Comparison of ENCODE assay signal across 11 mouse cellular contexts in the genomic region with DNA sequence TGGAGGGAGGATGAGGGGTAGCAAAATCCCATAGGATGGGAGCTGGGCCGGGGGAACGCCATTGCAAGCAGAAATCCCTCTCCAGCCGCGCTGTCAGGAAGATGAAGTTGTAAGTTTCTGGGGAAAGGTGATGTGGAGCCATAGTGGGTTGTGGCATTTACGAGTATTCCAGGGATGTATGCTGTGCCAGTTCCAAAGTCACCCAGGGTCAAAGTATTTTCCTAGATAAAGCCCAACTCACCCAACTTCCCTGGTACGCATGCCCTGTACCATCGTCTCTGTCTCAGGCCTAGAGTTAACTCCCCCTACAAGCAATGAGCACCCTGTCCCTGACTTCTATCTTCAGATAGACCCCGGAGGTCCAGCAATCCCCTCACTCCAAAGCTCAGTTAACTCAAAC. TPM values are rescaled to one million over a fixed set of nuclear protein-coding genes. Genes with fewer than 3 reads are reported as not detected.
A peak's percentile ranks its signal among the peaks of the same experiment; 100 is the strongest.
DNase-seq lines count a peak whose midpoint lies in the region; ATAC-seq and TF ChIP-seq lines count a peak whose summit lies in the region.
"Had no signal": no experiment of that assay in that cellular context is flagged by ENCODE, and none has a peak within 500 bp of the region (broad histone marks: within the 10 kb centered on the region; RNA-seq: fewer than 3 reads in every experiment).

No protein-coding gene starts in this region.

- H3K4me3 ChIP-seq in heart, embryonic 16.5 days (ENCODE audit: low read length), result peak overlapping the region; percentile 43
- H3K4me3 ChIP-seq in neural tube, embryonic 12.5 days, result no peak overlapping the region
- H3K4me3 ChIP-seq in limb, embryonic 10.5 days, result peak overlapping the region; percentile 40
- peak overlapping the region; percentile 17; the same call in 1 of the 2 replicates for H3K4me3 ChIP-seq in stomach, postnatal 0 days (ENCODE audit: low read depth, low read length)

- H3K9me3 ChIP-seq in heart, embryonic 16.5 days (replicated peaks; ENCODE audit: control insufficient read depth, low read length), result no peaks in the 10 kb centered on the region
- H3K9me3 ChIP-seq in neural tube, embryonic 12.5 days, result no peaks in the 10 kb centered on the region
- H3K9me3 ChIP-seq in limb, embryonic 10.5 days (replicated peaks), result no peaks in the 10 kb centered on the region
- no peaks in the 10 kb centered on the region for H3K9me3 ChIP-seq in stomach, postnatal 0 days (ENCODE audit: control insufficient read depth, low read length)
- H3K9me3 ChIP-seq: G1E had no signal

- TF ChIP-seq EP300 in stomach, postnatal 0 days (optimal IDR thresholded peaks at IDR 0.05), result no peak

- H3K9ac ChIP-seq in heart, embryonic 16.5 days (ENCODE audit: low read length), result peak overlapping the region; percentile 62
- no peak overlapping the region for H3K9ac ChIP-seq in neural tube, embryonic 12.5 days
- H3K9ac ChIP-seq in stomach, postnatal 0 days (ENCODE audit: low read length), result 0 out of 2 replicates have a peak overlapping the region, but pooled peaks have one; percentile 31

- no peak for TF ChIP-seq CTCF in stomach, postnatal 0 days (IDR thresholded peaks at IDR 0.05; ENCODE audit: low read depth)

- ATAC-seq in heart, embryonic 16.5 days (replicated peaks; ENCODE audit: extremely low read depth, insufficient read depth, low FRiP score), result no peak
- no peak for ATAC-seq in neural tube, embryonic 12.5 days (ENCODE audit: low FRiP score, low read depth)
- ATAC-seq in stomach, postnatal 0 days (ENCODE audit: low FRiP score, low TSS enrichment), result no peak

- WGBS in heart, embryonic 16.5 days, result 51% methylated on average over 8 of the region's 8 CpGs
- WGBS in neural tube, embryonic 12.5 days, result 63% methylated on average over 8 of the region's 8 CpGs
- WGBS in limb, embryonic 10.5 days, result 62% methylated on average over 8 of the region's 8 CpGs
- 45% methylated on average over 8 of the region's 8 CpGs for WGBS in stomach, postnatal 0 days

- DNase-seq in heart, adult 8-10 months (ENCODE audit: low spot score), result no peak
- DNase-seq in neural tube, embryonic 10.5 days (ENCODE audit: extremely low spot score, low spot score), result no peak
- DNase-seq in limb, embryonic 10.5 days (ENCODE audit: low spot score), result no peak
- DNase-seq in stomach, postnatal 0 days (ENCODE audit: low spot score), result no peak
- no peak for DNase-seq in left cerebral cortex, adult 18-20 months (ENCODE audit: low spot score in 2 of 2)
- DNase-seq in retina, embryonic 14.5 days (ENCODE audit: low spot score), result no peak

- peaks cover 17% of the 10 kb centered on the region for H3K36me3 ChIP-seq in heart, embryonic 16.5 days (ENCODE audit: control insufficient read depth, insufficient read depth)
- H3K36me3 ChIP-seq in neural tube, embryonic 12.5 days, result peaks cover 42% of the 10 kb centered on the region
- H3K36me3 ChIP-seq in limb, embryonic 10.5 days, result peaks cover 42% of the 10 kb centered on the region
- H3K36me3 ChIP-seq in stomach, postnatal 0 days (ENCODE audit: control insufficient read depth, insufficient read depth, low read length), result 0 out of 2 replicates have a peak, but pooled peaks cover 4% of the 10 kb centered on the region

- H3K4me2 ChIP-seq in heart, embryonic 16.5 days (ENCODE audit: low read depth, low read length), result peak overlapping the region; percentile 79
- H3K4me2 ChIP-seq in neural tube, embryonic 12.5 days (replicated peaks), result 0 out of 2 replicates have a peak overlapping the region, but pooled peaks have one; percentile 25
- peak overlapping the region; percentile 54 for H3K4me2 ChIP-seq in stomach, postnatal 0 days (replicated peaks; ENCODE audit: low read depth)

- peaks cover 12% of the 10 kb centered on the region for H3K4me1 ChIP-seq in heart, embryonic 16.5 days (ENCODE audit: control insufficient read depth, insufficient read depth, low read length)
- H3K4me1 ChIP-seq in neural tube, embryonic 12.5 days, result no peaks in the 10 kb centered on the region
- H3K4me1 ChIP-seq in limb, embryonic 10.5 days, result peaks cover 13% of the 10 kb centered on the region
- peaks cover 7% of the 10 kb centered on the region for H3K4me1 ChIP-seq in stomach, postnatal 0 days (replicated peaks; ENCODE audit: control insufficient read depth, insufficient read depth)

- no peaks in the 10 kb centered on the region for H3K27me3 ChIP-seq in heart, embryonic 16.5 days (ENCODE audit: control insufficient read depth, insufficient read depth, low read length)
- H3K27me3 ChIP-seq in neural tube, embryonic 12.5 days (replicated peaks), result no peaks in the 10 kb centered on the region
- H3K27me3 ChIP-seq in limb, embryonic 10.5 days (ENCODE audit: low read depth, poor library complexity, severe bottlenecking), result no peaks in the 10 kb centered on the region
- H3K27me3 ChIP-seq in stomach, postnatal 0 days (ENCODE audit: control insufficient read depth, insufficient read depth, low read length), result no peaks in the 10 kb centered on the region

- no peak overlapping the region for H3K27ac ChIP-seq in heart, embryonic 16.5 days (ENCODE audit: low read length)
- no peak overlapping the region for H3K27ac ChIP-seq in neural tube, embryonic 12.5 days
- H3K27ac ChIP-seq in limb, embryonic 10.5 days, result 0 out of 2 replicates have a peak overlapping the region, but pooled peaks have one; percentile 9
- no peak overlapping the region for H3K27ac ChIP-seq in stomach, postnatal 0 days (replicated peaks)
- H3K27ac ChIP-seq: macrophage had no signal

RNA-seq across cellular contexts. Expression of a gene that starts 0.4 kb away (rescaled TPM):
- 0.96 and 1.4 TPM in 2 replicates for polyA plus RNA-seq in heart, embryonic 16.5 days (2015; fragmentation: Nextera tagmentation; extraction: Ambion mirVana)
- under 1 TPM; 0.44 to 0.90 (median 0.72) TPM for total RNA-seq in heart, adult 8-10 months (2022)
- 1.2 and 1.7 TPM in 2 replicates for polyA plus RNA-seq in neural tube, embryonic 12.5 days (2016; fragmentation: Nextera tagmentation; extraction: Ambion mirVana)
- polyA plus RNA-seq in limb, embryonic 10.5 days (2016; fragmentation: Nextera tagmentation; extraction: Ambion mirVana), result 0.59 and 0.73 TPM in 2 replicates
- polyA plus RNA-seq in stomach, postnatal 0 days (2015; fragmentation: Nextera tagmentation; extraction: Ambion mirVana), result 1.0 and 1.5 TPM in 2 replicates
- total RNA-seq in left cerebral cortex, adult 18-20 months (2021), result 1 to 10 TPM; 3.6 to 4.2 TPM
- total RNA-seq: hematopoietic stem cell, adult 5-6 weeks had no signal

RNA-seq across cellular contexts. Expression of a gene that starts 10.1 kb away (rescaled TPM):
- 0.04 TPM in 1 of 2 replicates, not detected in the other for polyA plus RNA-seq in heart, embryonic 16.5 days (2015; fragmentation: Nextera tagmentation; extraction: Ambion mirVana)
- total RNA-seq in heart, adult 8-10 months (2022), result under 1 TPM in 1 of 4 experiments, not detected in 3; 0.06 TPM
- 0.33 and 0.50 TPM in 2 replicates for polyA plus RNA-seq in neural tube, embryonic 12.5 days (2016; fragmentation: Nextera tagmentation; extraction: Ambion mirVana)
- 0.04 TPM in 1 of 2 replicates, not detected in the other for polyA plus RNA-seq in limb, embryonic 10.5 days (2016; fragmentation: Nextera tagmentation; extraction: Ambion mirVana)
- 0.02 and 0.10 TPM in 2 replicates for polyA plus RNA-seq in stomach, postnatal 0 days (2015; fragmentation: Nextera tagmentation; extraction: Ambion mirVana)
- total RNA-seq in left cerebral cortex, adult 18-20 months (2021), result 100 to 1,000 TPM in 1 of 2 experiments, 10 to 100 TPM in 1; 97.9 to 111 TPM
- total RNA-seq: hematopoietic stem cell, adult 5-6 weeks had no signal
- polyA plus RNA-seq: G1E had no signal

RNA-seq across cellular contexts. Expression of a gene that starts 30.5 kb away (rescaled TPM):
- 30.0 and 30.4 TPM in 2 replicates for polyA plus RNA-seq in heart, embryonic 16.5 days (2015; fragmentation: Nextera tagmentation; extraction: Ambion mirVana)
- 10 to 100 TPM; 17.0 to 21.6 (median 19.1) TPM for total RNA-seq in heart, adult 8-10 months (2022)
- 56.4 and 57.0 TPM in 2 replicates for polyA plus RNA-seq in neural tube, embryonic 12.5 days (2016; fragmentation: Nextera tagmentation; extraction: Ambion mirVana)
- 53.5 and 60.7 TPM in 2 replicates for polyA plus RNA-seq in limb, embryonic 10.5 days (2016; fragmentation: Nextera tagmentation; extraction: Ambion mirVana)
- polyA plus RNA-seq in stomach, postnatal 0 days (2015; fragmentation: Nextera tagmentation; extraction: Ambion mirVana), result 21.2 and 22.0 TPM in 2 replicates
- total RNA-seq in left cerebral cortex, adult 18-20 months (2021), result 10 to 100 TPM; 46.8 to 47.1 TPM

RNA-seq across cellular contexts. Expression of a gene that starts 30.6 kb away (rescaled TPM):
- 38.4 and 42.9 TPM in 2 replicates for polyA plus RNA-seq in heart, embryonic 16.5 days (2015; fragmentation: Nextera tagmentation; extraction: Ambion mirVana)
- total RNA-seq in heart, adult 8-10 months (2022), result 10 to 100 TPM; 29.6 to 34.3 (median 31.3) TPM
- 70.4 and 70.9 TPM in 2 replicates for polyA plus RNA-seq in neural tube, embryonic 12.5 days (2016; fragmentation: Nextera tagmentation; extraction: Ambion mirVana)
- 59.5 and 66.7 TPM in 2 replicates for polyA plus RNA-seq in limb, embryonic 10.5 days (2016; fragmentation: Nextera tagmentation; extraction: Ambion mirVana)
- 22.4 and 24.4 TPM in 2 replicates for polyA plus RNA-seq in stomach, postnatal 0 days (2015; fragmentation: Nextera tagmentation; extraction: Ambion mirVana)
- 10 to 100 TPM; 67.6 to 69.9 TPM for total RNA-seq in left cerebral cortex, adult 18-20 months (2021)

RNA-seq across cellular contexts. Expression of a gene that starts 47.6 kb away (rescaled TPM):
- 0.13 and 0.22 TPM in 2 replicates for polyA plus RNA-seq in heart, embryonic 16.5 days (2015; fragmentation: Nextera tagmentation; extraction: Ambion mirVana)
- total RNA-seq in heart, adult 8-10 months (2022), result under 1 TPM in 1 of 4 experiments, not detected in 3; 0.13 TPM
- 88.8 and 93.9 TPM in 2 replicates for polyA plus RNA-seq in neural tube, embryonic 12.5 days (2016; fragmentation: Nextera tagmentation; extraction: Ambion mirVana)
- polyA plus RNA-seq in limb, embryonic 10.5 days (2016; fragmentation: Nextera tagmentation; extraction: Ambion mirVana), result 0.29 and 0.61 TPM in 2 replicates
- 0.17 and 0.27 TPM in 2 replicates for polyA plus RNA-seq in stomach, postnatal 0 days (2015; fragmentation: Nextera tagmentation; extraction: Ambion mirVana)
- 100 to 1,000 TPM; 137 to 145 TPM for total RNA-seq in left cerebral cortex, adult 18-20 months (2021)
- total RNA-seq: hematopoietic stem cell, adult 5-6 weeks had no signal
- polyA plus RNA-seq: G1E, macrophage had no signal

Comparison
In these comparisons a context has a peak if more than half of its experiments do, and no peak if none do; other contexts are left out.
1. H3K4me2 ChIP-seq: peak in every context shown above with its lines; median percentile 79 in heart, embryonic 16.5 days; 54 in stomach, postnatal 0 days; 25 in neural tube, embryonic 12.5 days.